Mouse (Mus musculus) midbrain, postnatal 0 days (tissue): ENCODE results near the gene Olfm2. TPM values are rescaled to one million over a fixed set of nuclear protein-coding genes. Genes with fewer than 3 reads are reported as not detected.

Source experiments
- ATAC-seq: fragments of 200-750 bp; cut with Nextera tagmentation; 2 replicates; pipeline ENCODE4 v1.8.0; 2017; ENCODE audit warnings: moderate number of reproducible peaks, mild to moderate bottlenecking, moderate TSS enrichment, moderate library complexity; ENCODE audit not compliant: low FRiP score
- DNase-seq: peaks from one replicate; pipeline ENCODE4 v3.0.0-alpha.2; 2015; ENCODE audit warnings: low spot score
- H3K27ac ChIP-seq: fragments of 300-500 bp; sonication (generic); 2 replicates; pipeline ENCODE4 v1.5.1; 2014; ENCODE audit warnings: low read depth, mild to moderate bottlenecking, low read length, mixed read lengths
- H3K27me3 ChIP-seq: fragments of 300-500 bp; sonication (generic); 2 replicates; pipeline ENCODE4 v1.6.1; 2014; ENCODE audit warnings: low read length, control low read depth, mixed read lengths; ENCODE audit not compliant: insufficient read depth
- H3K36me3 ChIP-seq: fragments of 300-500 bp; sonication (generic); 2 replicates; pipeline ENCODE4 v1.6.1; 2014; ENCODE audit warnings: low read length, control low read depth, mixed read lengths; ENCODE audit not compliant: insufficient read depth
- H3K4me1 ChIP-seq: fragments of 300-500 bp; sonication (generic); 2 replicates; pipeline ENCODE4 v1.6.1; 2014; ENCODE audit warnings: mild to moderate bottlenecking, control low read depth, antibody characterized with exemption, low read length, mixed read lengths; ENCODE audit not compliant: insufficient read depth
- H3K4me2 ChIP-seq: fragments of 300-500 bp; sonication (generic); 2 replicates; pipeline ENCODE4 v1.6.1; 2014; ENCODE audit warnings: low read depth, mild to moderate bottlenecking, low read length, mixed read lengths; ENCODE audit not compliant: poor library complexity, severe bottlenecking
- H3K4me3 ChIP-seq: fragments of 300-500 bp; sonication (generic); 2 replicates; pipeline ENCODE4 v1.5.1; 2014; ENCODE audit warnings: low read depth, mild to moderate bottlenecking, low read length, moderate library complexity
- H3K9ac ChIP-seq: fragments of 300-500 bp; sonication (generic); replicated peaks from 2 replicates; pipeline ENCODE4 v1.6.1; 2014; ENCODE audit warnings: mild to moderate bottlenecking, low read length, moderate library complexity, mixed read lengths; ENCODE audit not compliant: poor library complexity, severe bottlenecking
- H3K9me3 ChIP-seq: fragments of 300-500 bp; sonication (generic); 2 replicates; pipeline ENCODE4 v1.6.1; 2016; ENCODE audit warnings: low read length, control low read depth
- CTCF ChIP-seq: IDR thresholded peaks from 2 replicates; pipeline ENCODE4 v1.5.1; 2016; ENCODE audit warnings: antibody characterized with exemption, mild to moderate bottlenecking
- WGBS: fragments of 180-500 bp; shearing (Covaris S2); extraction: QIAGEN DNeasy Blood & Tissue Kit; methylation state at CpG from one replicate; pipeline ENCODE4 v1.1.7; 2014; 5-methylcytosine and 5-hydroxymethylcytosine counted together
- polyA plus RNA-seq: library from polyadenylated mRNA; unstranded; fragments of >200 nt; fragmentation: Nextera tagmentation; extraction: Ambion mirVana; gene quantifications from 2 replicates; pipeline ENCODE4 v1.2.1, GENCODE M21; 2015
- total RNA-seq: library from RNA; depleted of rRNA; stranded (reverse); fragments of >200 nt; gene quantifications from 2 replicates; pipeline ENCODE4 v1.2.3, GENCODE M21; 2014

Olfm2 gene
- total and polyA plus RNA-seq, 2 experiments from 2014 or later, result 245 to 342 TPM

GRCm38 (mm10) chr9:20689403-20689802 is 56.7 kb downstream of the Olfm2 start:
- Histone ChIP-seq H3K4me3 (no peak overlapping the region), H3K4me2 (no peak overlapping the region), H3K9ac (no peak overlapping the region), H3K36me3 (no peaks in the 10 kb centered on the region), H3K27ac (no peak overlapping the region), H3K9me3 (no peaks in the 10 kb centered on the region), H3K27me3 (no peaks in the 10 kb centered on the region), H3K4me1 (no peaks in the 10 kb centered on the region)
- ATAC-seq (0 out of 2 replicates have a peak, but pooled peaks have one; percentile 6), DNase-seq (no peak)
- no peak for TF ChIP-seq CTCF
- WGBS, result no CpG with 5 or more reads among the region's 1 CpGs

GRCm38 (mm10) chr9:20685081-20685861 is 60.9 kb downstream of the Olfm2 start:
- H3K36me3 ChIP-seq, result no peaks in the 10 kb centered on the region

GRCm38 (mm10) chr9:20682389-20682722 is 63.8 kb downstream of the Olfm2 start:
- no peaks in the 10 kb centered on the region for H3K27me3 ChIP-seq
- no peaks in the 10 kb centered on the region for H3K9me3 ChIP-seq
- no peak for TF ChIP-seq CTCF
- 29% methylated on average over 2 of the region's 2 CpGs for WGBS
- no peak overlapping the region for H3K4me3 ChIP-seq
- DNase-seq, result no peak
- ATAC-seq, result no peak
- H3K9ac ChIP-seq, result no peak overlapping the region
- no peak overlapping the region for H3K4me2 ChIP-seq
- H3K4me1 ChIP-seq, result no peaks in the 10 kb centered on the region
- no peaks in the 10 kb centered on the region for H3K36me3 ChIP-seq
- no peak overlapping the region for H3K27ac ChIP-seq

More at GRCm38 (mm10) chr9:20685081-20685861, 60.9 kb downstream of the Olfm2 start:
- Histone ChIP-seq H3K9ac (no peak overlapping the region), H3K27ac (no peak overlapping the region), H3K27me3 (no peaks in the 10 kb centered on the region), H3K4me2 (no peak overlapping the region), H3K4me3 (no peak overlapping the region), H3K9me3 (no peaks in the 10 kb centered on the region), H3K4me1 (no peaks in the 10 kb centered on the region)
- WGBS, result 62% methylated on average over 16 of the region's 17 CpGs
- ATAC-seq, result no peak
- DNase-seq, result no peak
- no peak for TF ChIP-seq CTCF

GRCm38 (mm10) chr9:20681546-20682388 is 64.4 kb downstream of the Olfm2 start:
- Histone ChIP-seq H3K4me2 (no peak overlapping the region), H3K36me3 (0 out of 2 replicates have a peak, but pooled peaks cover 3% of the 10 kb centered on the region), H3K9me3 (no peaks in the 10 kb centered on the region), H3K27me3 (no peaks in the 10 kb centered on the region), H3K4me3 (no peak overlapping the region), H3K4me1 (no peaks in the 10 kb centered on the region), H3K9ac (no peak overlapping the region), H3K27ac (no peak overlapping the region)
- peak; percentile 39 for DNase-seq
- TF ChIP-seq CTCF, result no peak
- 44% methylated on average over 6 of the region's 7 CpGs for WGBS
- ATAC-seq, result peak; percentile 57; the same call in 1 of the 2 replicates

- no peak overlapping the region for H3K27ac ChIP-seq
- H3K9me3 ChIP-seq, result no peaks in the 10 kb centered on the region
- H3K36me3 ChIP-seq, result 0 out of 2 replicates have a peak, but pooled peaks cover 5% of the 10 kb centered on the region
- no peak for TF ChIP-seq CTCF
- H3K9ac ChIP-seq, result no peak overlapping the region
- H3K4me1 ChIP-seq, result no peaks in the 10 kb centered on the region
- H3K4me3 ChIP-seq, result no peak overlapping the region
- DNase-seq (no peak), ATAC-seq (no peak)
- no peak overlapping the region for H3K4me2 ChIP-seq
- WGBS, result 41% methylated on average over 9 of the region's 9 CpGs
- H3K27me3 ChIP-seq, result no peaks in the 10 kb centered on the region
These were observed 65.7 kb downstream of the Olfm2 start for GRCm38 (mm10) chr9:20680378-20680958.
